Mouse (Mus musculus) megakaryocyte progenitor cell, adult 5-6 weeks (primary cell): Measurements from ENCODE around the gene Sh3bp5. TPM values are rescaled to one million over a fixed set of nuclear protein-coding genes. Genes with fewer than 3 reads are reported as not detected.
A peak's percentile ranks its signal among the peaks of the same experiment; 100 is the strongest.
"Not testable (repeated sequence)": the region's sequence is repeated elsewhere in the genome, so short reads cannot be mapped to it uniquely, and the experiment has no call there.

Experiments
- ATAC-seq: replicated peaks from 2 replicates; pipeline ENCODE4 v1.8.0; 2016; ENCODE audit warnings: mild to moderate bottlenecking, moderate TSS enrichment, inconsistent platforms; ENCODE audit not compliant: poor library complexity
- total RNA-seq, 2 experiments: library from RNA; stranded (forward) in 1 of 2; stranded (reverse) in 1 of 2; fragments of 157-497, 149-512 nt in 1 of 2; fragments of 200-1000 nt in 1 of 2; gene quantifications; 2 replicates each; pipeline versions ENCODE4 v1.2.3 to v1.2.4; 2015 to 2017

Gene Sh3bp5
- total RNA-seq (2015) = 4.5 and 6.2 TPM in 2 replicates
- total RNA-seq (2017) = 3.6 and 5.2 TPM in 2 replicates

- peak; percentile 99 for ATAC-seq
These were observed at the start of gene Sh3bp5 for GRCm38 (mm10) chr14:31435930-31436693. Gene Sh3bp5, minus strand, starts transcription at chr14:31436078.

- peak; percentile 23; the same call in 1 of the 2 replicates for ATAC-seq
These were observed 46.5 kb upstream of the Sh3bp5 start for GRCm38 (mm10) chr14:31482417-31482816.

DNA sequence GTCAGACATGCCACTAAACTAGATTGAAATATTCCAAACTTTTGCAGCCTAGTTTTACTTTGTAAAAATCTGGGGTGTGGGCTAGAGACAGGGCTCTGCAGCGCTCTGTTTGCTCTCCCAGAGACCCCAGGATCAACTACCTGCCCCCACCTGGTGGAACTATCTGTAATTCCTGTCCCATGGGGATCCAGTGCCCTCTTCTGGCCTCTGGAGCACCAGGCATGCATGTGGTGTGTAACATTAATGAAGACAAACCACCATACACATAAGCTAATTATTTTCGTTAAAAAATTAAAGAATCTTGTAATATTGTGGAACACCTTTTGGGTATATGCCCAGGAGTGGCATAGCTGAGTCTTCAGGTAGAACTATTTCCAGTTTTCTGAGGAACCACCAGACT lies 37.4 kb upstream of the Sh3bp5 start:
- ATAC-seq = no peak

DNA sequence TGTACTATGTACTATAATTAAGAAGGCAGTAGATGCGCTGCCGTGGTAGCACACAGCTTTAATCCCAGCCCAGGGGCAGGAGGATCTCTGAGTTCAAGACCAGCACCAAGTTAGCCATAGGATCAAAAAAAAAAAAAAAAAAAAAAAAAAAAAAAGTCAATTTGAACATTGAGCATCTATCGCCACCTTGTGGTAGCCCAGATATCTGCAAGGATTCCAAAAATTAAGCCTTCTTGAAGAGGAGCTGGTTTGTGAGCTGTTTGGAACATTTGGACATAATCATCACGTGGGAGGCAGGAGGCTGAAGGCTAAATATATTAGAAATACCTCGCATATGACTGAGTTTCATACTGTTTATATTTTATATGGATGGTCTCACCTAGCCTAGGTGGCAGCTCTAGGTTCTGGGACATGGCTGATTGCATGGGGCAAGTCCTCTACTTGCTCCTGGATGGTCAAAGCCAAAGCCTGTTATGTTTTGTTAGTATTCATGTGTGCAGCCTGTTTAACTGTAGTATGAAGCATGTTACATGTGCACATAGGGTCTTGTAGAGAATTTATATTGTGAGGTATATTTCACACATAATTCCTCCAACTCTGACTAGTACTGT lies 36.7 kb upstream of the Sh3bp5 start:
- ATAC-seq = peak; percentile 65

- ATAC-seq = no peak
These were observed 33.8 kb upstream of the Sh3bp5 start for GRCm38 (mm10) chr14:31469711-31470110.

GRCm38 (mm10) chr14:31464176-31464575 lies 28.3 kb upstream of the Sh3bp5 start:
- no peak for ATAC-seq

- ATAC-seq = no peak
These were observed 27.0 kb upstream of the Sh3bp5 start for GRCm38 (mm10) chr14:31462886-31463285.

- ATAC-seq = not testable (repeated sequence)
These were observed 26.3 kb upstream of the Sh3bp5 start for GRCm38 (mm10) chr14:31462226-31462625.

DNA sequence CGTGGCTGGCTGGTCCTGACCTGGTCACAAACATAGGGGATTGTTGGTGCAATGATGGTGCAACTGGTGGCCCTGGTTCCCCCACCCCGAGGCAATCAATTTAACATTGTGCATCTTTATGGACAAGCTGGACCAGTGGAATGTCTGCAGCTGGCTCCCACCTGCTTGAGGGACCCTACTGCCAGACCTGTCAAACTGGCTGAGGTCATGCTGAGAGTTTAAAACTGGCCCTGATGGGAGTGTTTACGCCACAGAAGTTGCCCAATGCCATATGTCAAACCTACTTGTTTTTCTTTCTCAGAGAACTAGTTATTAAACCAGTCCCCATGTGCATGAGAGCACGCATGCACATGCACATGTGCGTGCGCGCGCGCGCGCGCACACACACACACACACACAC lies 22.1 kb upstream of the Sh3bp5 start:
- ATAC-seq = no peak

GRCm38 (mm10) chr14:31456064-31456721 lies 20.3 kb upstream of the Sh3bp5 start:
- ATAC-seq = no peak

GRCm38 (mm10) chr14:31454849-31455566 lies 19.1 kb upstream of the Sh3bp5 start:
- no peak for ATAC-seq

- ATAC-seq = not testable (repeated sequence)
These were observed 18.1 kb upstream of the Sh3bp5 start for GRCm38 (mm10) chr14:31453946-31454345.

DNA sequence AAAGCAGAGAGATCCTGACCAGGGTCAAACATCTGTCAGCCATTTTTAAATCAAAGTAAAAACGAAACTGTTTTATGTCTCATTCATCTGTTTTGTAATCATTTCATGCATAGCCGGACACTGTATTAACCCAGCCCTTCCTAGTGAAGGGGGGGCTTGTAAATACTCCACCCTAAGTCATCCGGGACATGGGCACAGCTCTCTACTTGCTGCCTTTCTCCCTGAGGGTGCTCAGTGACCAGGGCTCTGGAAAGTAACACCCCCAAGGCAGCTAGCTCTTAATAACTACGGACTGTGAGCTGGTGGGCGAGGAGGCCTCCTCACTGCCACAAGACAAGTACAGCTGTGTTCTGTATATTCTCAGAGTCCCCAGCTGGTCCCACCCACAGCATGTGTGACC lies 13.1 kb upstream of the Sh3bp5 start:
- ATAC-seq = no peak

DNA sequence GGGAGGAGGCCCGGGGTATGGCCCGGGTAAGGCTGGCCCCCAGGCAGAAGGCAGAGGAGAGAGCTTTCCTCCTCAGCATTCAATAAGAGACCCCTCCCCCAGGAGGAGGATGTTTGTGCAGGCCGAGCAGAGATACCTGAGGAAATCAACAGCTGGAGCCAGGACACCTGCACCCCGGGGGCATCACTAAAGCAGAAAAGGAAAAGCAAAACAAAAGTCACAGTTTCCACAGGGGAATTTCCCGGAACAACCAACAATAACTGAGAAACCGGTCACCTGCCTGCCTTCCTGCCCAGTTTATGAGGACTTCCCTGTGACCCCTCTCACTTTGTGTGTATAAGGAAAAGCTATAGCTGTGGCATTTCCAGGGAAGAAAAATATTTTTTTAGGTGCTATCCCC lies 7.7 kb upstream of the Sh3bp5 start:
- no peak for ATAC-seq

GRCm38 (mm10) chr14:31440725-31441124 lies 4.8 kb upstream of the Sh3bp5 start:
- ATAC-seq = no peak

GRCm38 (mm10) chr14:31440230-31440629 lies 4.4 kb upstream of the Sh3bp5 start:
- no peak for ATAC-seq

- ATAC-seq = no peak
These were observed 3.4 kb upstream of the Sh3bp5 start for GRCm38 (mm10) chr14:31439279-31439678.

DNA sequence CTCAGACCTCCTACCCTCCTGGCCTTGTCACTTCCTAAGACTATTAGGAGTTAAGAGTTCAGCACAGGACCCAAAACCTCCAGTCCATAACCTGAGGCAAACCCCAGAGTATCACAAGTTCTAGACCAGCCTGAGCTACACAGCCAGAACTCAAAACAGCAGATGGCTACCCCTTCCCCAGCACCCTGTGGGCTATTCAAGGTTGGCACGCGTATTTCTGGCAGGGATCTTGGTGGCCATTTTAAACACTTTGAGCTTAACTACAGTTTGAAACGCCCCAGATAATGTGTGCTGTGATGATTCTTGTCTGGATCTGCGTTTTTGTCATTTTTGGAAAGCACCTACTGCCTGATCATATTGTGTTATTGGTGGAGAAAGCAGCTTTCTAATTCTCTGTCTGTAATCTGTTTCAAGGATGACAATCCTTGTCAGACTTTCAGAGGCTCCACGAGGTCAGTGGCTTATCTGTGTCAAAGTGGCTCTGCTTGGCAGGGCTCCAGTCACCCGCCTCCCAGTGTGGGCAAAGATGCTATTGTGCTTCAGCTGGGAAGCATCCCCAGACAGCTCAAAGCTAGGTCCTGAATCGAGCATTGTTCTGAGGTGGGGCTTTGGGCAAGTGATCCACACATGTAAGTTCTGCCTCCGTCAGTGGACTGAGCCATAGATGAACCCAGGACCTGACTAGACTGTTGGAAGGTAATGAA lies 2.1 kb upstream of the Sh3bp5 start:
- ATAC-seq = no peak

DNA sequence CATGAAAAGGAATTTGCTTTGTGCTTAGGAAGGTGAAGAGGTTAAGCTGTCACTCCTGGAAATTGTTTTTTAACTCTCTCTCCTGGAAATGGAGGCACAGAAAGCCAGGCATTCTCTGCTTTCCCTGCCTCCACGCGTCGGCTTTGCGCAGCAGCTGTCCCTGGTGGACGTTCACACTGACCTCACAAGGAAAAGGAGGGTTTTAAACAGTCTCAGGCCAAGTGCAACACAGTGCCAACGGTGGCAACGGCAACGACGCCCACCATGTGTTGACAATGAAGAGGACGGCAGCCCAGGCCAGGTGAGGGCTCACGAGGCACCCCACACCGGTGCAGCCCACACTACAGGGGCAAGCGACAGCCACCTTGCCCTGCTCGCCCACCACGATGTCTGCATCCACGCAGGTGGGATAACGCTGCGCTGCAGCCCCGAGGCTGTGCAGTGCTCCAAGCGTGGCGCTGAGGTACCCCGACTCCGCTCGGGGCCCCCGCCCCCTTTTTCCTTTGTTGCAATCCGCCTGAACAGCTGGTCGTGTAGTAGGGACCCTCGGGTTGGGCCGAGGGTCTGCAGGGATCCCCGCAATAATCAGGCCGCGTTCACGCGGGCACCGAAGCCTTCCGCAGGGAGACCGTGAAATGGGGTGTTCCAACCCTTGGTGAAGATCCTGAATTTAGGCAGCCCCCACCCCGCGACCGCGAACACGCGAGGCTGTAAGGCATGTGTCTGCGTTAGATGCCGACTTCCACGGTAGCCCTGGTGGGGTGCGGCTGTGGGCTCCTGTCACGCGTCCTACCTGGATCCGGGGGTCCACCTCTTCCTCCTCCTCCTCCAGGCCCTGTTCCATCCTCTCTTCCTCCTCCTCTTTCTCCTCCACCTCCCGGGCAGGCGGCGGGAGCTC lies 611 bp downstream of the Sh3bp5 start:
- ATAC-seq = no peak

DNA sequence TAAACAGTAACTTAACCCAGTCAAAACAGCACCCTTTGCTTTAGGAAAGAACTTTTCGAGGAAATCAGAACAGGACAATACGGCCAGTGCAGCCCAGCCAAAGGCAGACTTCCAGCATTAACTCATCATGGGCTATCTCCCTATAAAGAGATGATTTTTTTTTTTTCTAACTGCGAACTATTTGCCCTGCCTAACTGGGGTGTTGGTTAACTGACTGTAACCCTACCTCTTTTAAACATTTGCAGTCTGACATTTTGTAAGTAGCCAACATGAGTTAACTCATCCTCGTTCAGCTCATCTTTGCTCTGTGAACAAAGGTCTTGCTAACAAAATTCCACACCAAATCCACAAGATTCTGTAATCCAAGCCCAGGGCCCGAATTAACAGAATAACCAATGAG lies 1.5 kb downstream of the Sh3bp5 start:
- ATAC-seq = no peak
